Mouse (Mus musculus): Measurements from ENCODE around the gene Vmn1r69.

Gene Vmn1r69

GRCm38 (mm10) chr7:10613559-10613958, at the start of gene Vmn1r69:
Vmn1r69 (minus strand) TSS chr7:10613659.
- no peak for DNase-seq

GRCm38 (mm10) chr7:10631232-10631631, 17.8 kb upstream of the Vmn1r69 start, which contains the start of gene Vmn1r70:
Vmn1r70 (plus strand) TSS chr7:10631532.
- no peak for DNase-seq

- no peak for DNase-seq
These were observed 55.1 kb downstream of the Vmn1r69 start, which contains the start of gene Vmn1r68 for GRCm38 (mm10) chr7:10558385-10558784. Vmn1r68 (minus strand) TSS chr7:10558485.

Data from kidney, postnatal 10 days (tissue).